8 mouse cellular contexts compared by ENCODE assay signal in the genomic region with DNA sequence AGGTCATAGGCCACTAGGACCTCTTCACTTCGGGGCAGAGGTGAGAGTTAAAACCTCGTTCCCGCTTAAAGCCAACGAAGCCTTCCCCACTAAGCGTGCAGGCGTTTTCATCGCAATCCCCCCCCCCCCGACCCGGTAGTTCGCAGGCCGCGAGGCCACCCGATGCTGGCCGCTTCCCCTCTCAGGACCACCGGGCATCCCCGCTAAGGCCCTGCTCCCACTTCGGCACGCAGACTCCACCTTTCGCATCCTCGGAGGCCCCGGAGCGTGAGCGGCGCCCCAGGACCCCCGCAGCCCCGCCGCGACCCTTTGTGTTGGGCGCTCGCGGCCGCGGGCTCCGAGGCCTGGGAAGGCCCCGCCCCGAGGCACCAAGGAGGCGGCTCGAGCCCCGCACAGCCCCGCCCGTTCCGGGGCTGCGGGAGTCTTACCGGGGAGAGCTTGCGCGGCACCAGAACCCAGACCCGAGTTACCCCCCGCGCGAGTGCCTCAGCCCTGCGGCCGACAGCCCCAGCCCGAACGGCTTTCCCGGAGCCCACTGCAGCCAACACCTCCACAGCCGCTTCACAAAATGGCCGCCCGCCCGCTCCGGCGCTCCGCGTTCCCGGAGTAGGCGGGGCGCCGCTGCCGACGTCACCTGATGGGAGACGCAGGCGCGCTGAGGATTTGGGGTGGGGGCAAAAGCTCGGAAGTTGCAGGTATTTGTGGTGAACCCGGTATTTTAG. TPM values are rescaled to one million over a fixed set of nuclear protein-coding genes. Genes with fewer than 3 reads are reported as not detected.
A peak's percentile ranks its signal among the peaks of the same experiment; 100 is the strongest.
DNase-seq lines count a peak whose midpoint lies in the region; ATAC-seq lines count a peak whose summit lies in the region.

A gene (minus strand): TSS at position 608 of the 722 bp plus-strand sequence.
A gene (minus strand): TSS at position 621 of the 722 bp plus-strand sequence.

- H3K4me3 ChIP-seq in heart, embryonic 13.5 days, result peak within 1 kb of the TSS; percentile 99
- H3K4me3 ChIP-seq in liver, embryonic 12.5 days, result peak within 1 kb of the TSS; percentile 95
- H3K4me3 ChIP-seq in stomach, embryonic 15.5 days (replicated peaks), result peak within 1 kb of the TSS; percentile 95

- H3K4me1 ChIP-seq in heart, embryonic 13.5 days, result peaks cover 20% of the 10 kb centered on the region
- peaks cover 39% of the 10 kb centered on the region for H3K4me1 ChIP-seq in liver, embryonic 12.5 days
- H3K4me1 ChIP-seq in stomach, embryonic 15.5 days, result peaks cover 10% of the 10 kb centered on the region; the same call in 1 of the 2 replicates

- DNase-seq in CD4-positive helper T cell, adult 2 months (ENCODE audit: low read depth, low spot score), result peak; percentile 95
- peak; percentile 81 for DNase-seq in brain, embryonic 18.5 days (ENCODE audit: low read depth, low spot score)
- peak; percentile 96 for DNase-seq in kidney, postnatal 10 days
- peak; percentile 84 to 91 for DNase-seq in natural killer cell, adult 2 months (ENCODE audit: low spot score in 2 of 2)

- no peaks in the 10 kb centered on the region for H3K27me3 ChIP-seq in heart, embryonic 13.5 days (replicated peaks)
- H3K27me3 ChIP-seq in liver, embryonic 12.5 days (replicated peaks), result no peaks in the 10 kb centered on the region
- no peaks in the 10 kb centered on the region for H3K27me3 ChIP-seq in stomach, embryonic 15.5 days (replicated peaks)

- peaks cover 6% of the 10 kb centered on the region; the same call in 1 of the 2 replicates for H3K36me3 ChIP-seq in heart, embryonic 13.5 days
- peaks cover 17% of the 10 kb centered on the region; the same call in 1 of the 2 replicates for H3K36me3 ChIP-seq in liver, embryonic 12.5 days
- H3K36me3 ChIP-seq in stomach, embryonic 15.5 days, result no peaks in the 10 kb centered on the region; the same call in 1 of the 2 replicates

- no peaks in the 10 kb centered on the region for H3K9me3 ChIP-seq in heart, embryonic 13.5 days
- no peaks in the 10 kb centered on the region for H3K9me3 ChIP-seq in liver, embryonic 12.5 days (replicated peaks)
- H3K9me3 ChIP-seq in stomach, embryonic 15.5 days, result no peaks in the 10 kb centered on the region

- ATAC-seq in erythroid progenitor cell, adult 5-6 weeks (replicated peaks; ENCODE audit: low FRiP score, poor library complexity, severe bottlenecking), result peak; percentile 93
- peak; percentile 88 for ATAC-seq in heart, embryonic 13.5 days (ENCODE audit: extremely low read depth, insufficient number of reproducible peaks, low FRiP score, low TSS enrichment)
- ATAC-seq in liver, embryonic 12.5 days, result peak; percentile 89
- ATAC-seq in stomach, embryonic 15.5 days (ENCODE audit: insufficient read depth, low FRiP score, low read depth), result peak; percentile 90

- H3K27ac ChIP-seq in heart, embryonic 13.5 days (replicated peaks), result peak within 1 kb of the TSS; percentile 87
- peak within 1 kb of the TSS; percentile 91 for H3K27ac ChIP-seq in liver, embryonic 12.5 days
- H3K27ac ChIP-seq in stomach, embryonic 15.5 days, result peak within 1 kb of the TSS; percentile 92

- under 1% methylated on average over 74 of the region's 74 CpGs for WGBS in heart, embryonic 13.5 days
- WGBS in liver, embryonic 12.5 days (ENCODE audit: insufficient replicate concordance), result under 1% methylated on average over 68 of the region's 74 CpGs
- WGBS in stomach, embryonic 15.5 days, result under 1% methylated on average over 73 of the region's 74 CpGs

- H3K9ac ChIP-seq in heart, embryonic 13.5 days, result peak within 1 kb of the TSS; percentile 98
- peak within 1 kb of the TSS; percentile 94 for H3K9ac ChIP-seq in liver, embryonic 12.5 days
- H3K9ac ChIP-seq in stomach, embryonic 15.5 days, result peak within 1 kb of the TSS; percentile 96

- peak within 1 kb of the TSS; percentile 79 for H3K4me2 ChIP-seq in heart, embryonic 13.5 days
- H3K4me2 ChIP-seq in liver, embryonic 12.5 days, result peak within 1 kb of the TSS; percentile 79
- H3K4me2 ChIP-seq in stomach, embryonic 15.5 days, result peak within 1 kb of the TSS; percentile 72

RNA-seq across cellular contexts. Expression of the first gene that starts in this region (rescaled TPM):
- 46.5 and 58.7 TPM in 2 replicates for total RNA-seq in erythroid progenitor cell, adult 5-6 weeks (2015; ENCODE audit: low replicate concordance)
- 14.9 and 26.0 TPM in 2 replicates for total RNA-seq in erythroid progenitor cell, adult 5-6 weeks (2017; ENCODE audit: low replicate concordance)
- polyA plus RNA-seq in heart, embryonic 13.5 days (2015; fragmentation: Nextera tagmentation; extraction: Ambion mirVana), result 22.7 and 28.4 TPM in 2 replicates
- 36.2 and 37.6 TPM in 2 replicates for polyA plus RNA-seq in liver, embryonic 12.5 days (2016; fragmentation: Nextera tagmentation; extraction: Ambion mirVana)
- 51.6 and 52.9 TPM in 2 replicates for polyA plus RNA-seq in stomach, embryonic 15.5 days (2015; fragmentation: Nextera tagmentation; extraction: Ambion mirVana)

RNA-seq across cellular contexts. Expression of the second gene that starts in this region (rescaled TPM):
- 39.4 and 47.6 TPM in 2 replicates for total RNA-seq in erythroid progenitor cell, adult 5-6 weeks (2015; ENCODE audit: low replicate concordance)
- total RNA-seq in erythroid progenitor cell, adult 5-6 weeks (2017; ENCODE audit: low replicate concordance), result 12.3 and 18.4 TPM in 2 replicates
- 18.3 and 20.4 TPM in 2 replicates for polyA plus RNA-seq in heart, embryonic 13.5 days (2015; fragmentation: Nextera tagmentation; extraction: Ambion mirVana)
- polyA plus RNA-seq in liver, embryonic 12.5 days (2016; fragmentation: Nextera tagmentation; extraction: Ambion mirVana), result 15.5 and 17.2 TPM in 2 replicates
- 18.4 and 27.0 TPM in 2 replicates for polyA plus RNA-seq in stomach, embryonic 15.5 days (2015; fragmentation: Nextera tagmentation; extraction: Ambion mirVana)

Comparison
In these comparisons a context has a peak if more than half of its experiments do, and no peak if none do; other contexts are left out.
1. Peak in every context shown above with its lines: DNase-seq, ATAC-seq, H3K4me3 ChIP-seq and H3K27ac ChIP-seq.